Mouse (Mus musculus) C2C12 (cell line): ENCODE measurements at regions not wholly inside any gene's neighbourhood (a gene's known extent, or its start where the extent isn't known, plus 50 kb on each side); places are given as distances from the start of the nearest gene placed in this dataset.

Experiments
- H3K27me3 ChIP-seq: one replicate; pipeline ENCODE4 v1.6.1; 2011; ENCODE audit not compliant: control insufficient read depth, insufficient read depth, insufficient read length
- H3K36me3 ChIP-seq: one replicate; pipeline ENCODE4 v1.6.1; 2011; ENCODE audit not compliant: control insufficient read depth, insufficient read depth
- H3K4me3 ChIP-seq: one replicate; pipeline ENCODE4 v1.5.1; 2011; ENCODE audit warnings: mild to moderate bottlenecking, control low read depth; ENCODE audit not compliant: poor library complexity, insufficient read depth, severe bottlenecking
- H3K79me2 ChIP-seq: one replicate; pipeline ENCODE4 v1.6.1; 2011; ENCODE audit not compliant: control insufficient read depth, insufficient read depth
- H3K79me3 ChIP-seq: one replicate; pipeline ENCODE4 v1.6.1; 2011; ENCODE audit warnings: low read depth, control low read depth
- H3ac ChIP-seq: one replicate; pipeline ENCODE3; 2011; ENCODE audit warnings: low read depth; ENCODE audit not compliant: control insufficient read depth, insufficient read length
- CEBPB ChIP-seq: IDR thresholded peaks from one replicate; pipeline ENCODE4 v1.6.1; 2011; ENCODE audit warnings: low read depth, mild to moderate bottlenecking, control low read depth, moderate library complexity
- CTCF ChIP-seq: IDR thresholded peaks from one replicate; pipeline ENCODE4 v1.5.1; 2011; ENCODE audit not compliant: control insufficient read depth, insufficient read depth, insufficient read length
- FOSL1 ChIP-seq: IDR thresholded peaks from one replicate; pipeline ENCODE4 v1.8.0; 2011; ENCODE audit warnings: mild to moderate bottlenecking, low read length; ENCODE audit not compliant: poor library complexity, insufficient read depth, severe bottlenecking
- MAX ChIP-seq: IDR thresholded peaks from one replicate; pipeline ENCODE4 v1.6.1; 2011; ENCODE audit warnings: mild to moderate bottlenecking, control low read depth
- MYOD1 ChIP-seq: IDR thresholded peaks from one replicate; pipeline ENCODE4 v1.6.1; 2011; ENCODE audit warnings: low read depth; ENCODE audit not compliant: control insufficient read depth, insufficient read length
- MYOG ChIP-seq: IDR thresholded peaks from one replicate; pipeline ENCODE4 v1.6.1; 2011; ENCODE audit not compliant: control insufficient read depth, insufficient read length; ENCODE audit errors: extremely low read depth
- USF1 ChIP-seq: IDR thresholded peaks from one replicate; pipeline ENCODE4 v1.6.1; 2011; ENCODE audit warnings: low read depth, mild to moderate bottlenecking, control low read depth, moderate library complexity

DNA sequence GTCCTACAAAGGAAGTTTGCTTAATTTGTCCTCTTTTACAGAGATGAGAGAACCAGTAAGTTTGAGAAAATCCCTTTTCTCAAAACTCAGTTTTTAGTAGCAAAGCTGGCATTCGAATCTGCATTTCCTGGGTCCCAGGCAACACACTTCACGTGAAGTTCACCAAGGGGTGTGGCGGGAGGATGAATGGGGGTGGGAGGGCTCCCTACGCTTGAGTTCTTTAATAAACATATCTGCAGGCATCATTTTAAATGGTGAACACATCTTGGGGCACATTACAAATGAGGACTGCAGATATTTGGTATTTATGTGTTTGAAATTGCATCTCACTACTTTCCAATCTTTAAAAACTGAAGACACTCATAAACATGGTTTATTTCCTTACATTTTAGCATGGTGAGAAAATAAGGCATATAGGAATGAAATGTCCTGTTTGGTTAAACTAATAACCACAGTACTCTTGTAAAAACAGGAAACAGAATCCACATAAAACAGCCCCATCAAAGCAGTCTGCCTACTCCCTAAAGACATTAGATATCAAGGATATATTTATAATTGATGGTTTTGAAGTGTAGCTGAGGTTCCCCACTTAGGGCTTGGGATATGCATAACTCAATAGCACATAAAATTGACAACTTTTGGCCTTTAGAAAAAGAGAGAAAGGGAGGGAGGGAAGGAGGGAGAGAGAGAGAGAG, 106.3 kb upstream of the Gm10295 start:
- Histone ChIP-seq H3K4me3 (no peak overlapping the region), H3ac (no peak overlapping the region), H3K27me3 (no peaks in the 10 kb centered on the region), H3K79me2 (no peaks in the 10 kb centered on the region), H3K79me3 (no peaks in the 10 kb centered on the region), H3K36me3 (no peaks in the 10 kb centered on the region)
- TF ChIP-seq FOSL1 (no peak), USF1 (no peak), MYOG (no peak), CEBPB (no peak), CTCF (no peak)

DNA sequence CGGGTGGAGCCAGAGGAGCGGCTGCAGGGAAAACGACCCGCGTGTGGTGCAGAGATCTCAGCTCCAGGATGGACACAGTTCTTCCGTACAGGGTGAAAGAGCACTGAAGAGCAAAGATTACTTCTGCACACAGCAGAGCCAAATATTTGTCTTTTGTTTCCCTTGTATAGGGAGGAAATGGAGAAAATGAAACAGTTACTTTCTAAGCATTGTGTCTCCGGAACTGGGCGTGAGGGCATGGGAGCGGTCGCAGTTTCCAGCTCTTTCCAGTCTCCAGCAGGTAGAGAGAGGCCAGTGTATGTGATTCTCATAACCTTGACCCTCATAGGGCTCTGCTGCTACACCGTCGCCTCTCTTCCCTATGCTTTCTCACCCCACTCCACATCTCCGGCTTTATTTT, 105.1 kb upstream of the Gm10295 start:
- Histone ChIP-seq H3ac (no peak overlapping the region), H3K4me3 (no peak overlapping the region), H3K79me2 (no peaks in the 10 kb centered on the region), H3K79me3 (no peaks in the 10 kb centered on the region), H3K36me3 (no peaks in the 10 kb centered on the region), H3K27me3 (no peaks in the 10 kb centered on the region)
- TF ChIP-seq USF1 (no peak), CEBPB (no peak), MYOG (no peak), MYOD1 (no peak), CTCF (no peak), FOSL1 (no peak), MAX (no peak)

DNA sequence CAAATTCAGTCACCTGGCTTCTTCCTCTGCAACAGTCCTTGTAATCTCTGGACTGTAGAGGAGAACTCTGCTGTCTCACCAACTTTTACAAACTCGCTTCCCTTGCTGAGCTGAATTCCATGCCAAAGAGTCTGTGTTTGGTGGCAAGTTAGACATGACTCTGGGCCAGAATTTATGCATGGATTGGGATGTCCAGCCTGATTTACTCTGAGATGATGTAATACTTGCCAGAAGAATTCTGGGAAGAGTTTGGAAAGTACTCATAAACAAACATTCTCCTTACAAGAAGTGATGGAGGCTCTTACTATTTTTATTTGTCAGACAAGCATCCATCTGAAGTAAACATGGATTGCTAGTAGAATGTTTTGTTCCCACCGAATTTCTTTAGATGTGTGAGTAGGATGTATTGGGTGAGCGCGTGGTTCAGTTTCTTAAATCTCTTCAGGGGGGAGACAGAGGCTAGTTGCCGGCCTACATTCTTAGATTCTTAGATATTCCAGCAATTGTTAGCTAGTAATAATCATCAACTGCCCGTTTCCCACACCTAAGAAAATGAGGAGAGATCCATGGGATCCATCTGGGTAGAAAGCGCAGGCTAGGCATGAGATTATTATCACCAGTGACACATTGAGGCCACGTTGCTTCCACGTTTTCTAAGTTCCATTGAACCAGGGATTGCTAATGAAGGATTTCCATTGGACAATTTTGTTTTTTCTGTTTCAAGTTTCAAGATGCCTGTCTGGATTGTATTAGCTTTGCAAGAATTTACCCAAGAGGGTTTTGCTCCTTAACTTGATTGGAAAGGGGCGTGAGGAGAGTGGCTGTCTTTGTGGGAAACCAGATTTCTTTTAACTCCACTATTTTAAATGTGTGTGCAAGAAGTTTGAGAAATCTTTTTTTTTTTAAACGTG, 89.3 kb upstream of the Gm10295 start:
- no peaks in the 10 kb centered on the region for H3K36me3 ChIP-seq
- H3K79me2 ChIP-seq: no peaks in the 10 kb centered on the region
- H3K27me3 ChIP-seq: no peaks in the 10 kb centered on the region
- H3K79me3 ChIP-seq: no peaks in the 10 kb centered on the region
- H3ac ChIP-seq: no peak overlapping the region
- no peak overlapping the region for H3K4me3 ChIP-seq
- TF ChIP-seq FOSL1 (no peak), MAX (no peak), MYOD1 (no peak), USF1 (no peak), CTCF (no peak), CEBPB (no peak), MYOG (no peak)

DNA sequence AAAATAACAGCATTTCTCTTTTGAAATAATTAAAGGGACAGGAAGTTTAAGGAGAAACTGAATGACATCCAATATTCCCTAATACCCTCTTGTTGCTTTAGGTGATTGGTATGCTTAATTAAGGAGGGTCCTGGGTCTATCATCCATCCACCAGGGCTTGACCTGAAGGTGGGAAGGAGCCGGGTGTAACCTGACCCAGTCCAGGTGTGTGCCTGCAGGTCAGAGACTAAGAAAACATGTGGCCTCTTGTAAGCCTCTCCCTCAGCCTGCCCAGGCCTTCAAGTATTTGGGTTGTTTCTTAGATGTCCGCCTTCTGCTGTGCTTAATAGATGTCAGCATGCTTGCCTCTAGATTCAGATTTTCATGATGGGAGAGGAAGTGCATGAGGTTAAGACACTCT, 74.7 kb upstream of the Gm10295 start:
- Histone ChIP-seq H3K4me3 (no peak overlapping the region), H3ac (no peak overlapping the region), H3K36me3 (no peaks in the 10 kb centered on the region), H3K79me2 (no peaks in the 10 kb centered on the region), H3K27me3 (no peaks in the 10 kb centered on the region), H3K79me3 (no peaks in the 10 kb centered on the region)
- TF ChIP-seq MYOG: no peak
- no peak for TF ChIP-seq CTCF
- TF ChIP-seq FOSL1: no peak
- TF ChIP-seq USF1: no peak
- TF ChIP-seq MAX: no peak
- TF ChIP-seq MYOD1: no peak
- TF ChIP-seq CEBPB: no peak

DNA sequence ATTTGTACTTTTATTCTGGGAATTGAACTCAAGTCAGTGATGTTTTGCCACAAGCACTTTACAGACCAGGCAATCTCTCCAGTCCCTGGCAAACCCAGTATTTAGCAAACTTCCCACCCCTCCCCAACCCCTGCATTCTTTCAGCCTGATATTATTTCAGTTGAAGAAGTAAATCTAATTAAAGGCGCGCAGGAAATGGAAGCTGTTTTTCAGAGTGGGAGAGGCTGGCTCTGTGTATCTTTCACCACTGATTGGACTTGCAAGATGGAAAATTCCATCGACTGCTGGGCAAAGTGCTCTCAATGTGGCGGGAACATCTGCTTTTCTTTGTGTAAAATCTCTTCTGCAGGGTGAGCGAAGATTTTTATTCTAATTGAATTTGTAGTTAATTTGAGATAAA, 68.0 kb upstream of the Gm10295 start:
- Histone ChIP-seq H3K36me3 (no peaks in the 10 kb centered on the region), H3K79me2 (no peaks in the 10 kb centered on the region), H3K27me3 (no peaks in the 10 kb centered on the region), H3K4me3 (no peak overlapping the region), H3ac (no peak overlapping the region), H3K79me3 (no peaks in the 10 kb centered on the region)
- no peak for TF ChIP-seq MAX
- TF ChIP-seq CEBPB: no peak
- no peak for TF ChIP-seq MYOD1
- no peak for TF ChIP-seq CTCF
- TF ChIP-seq USF1: no peak
- no peak for TF ChIP-seq MYOG
- no peak for TF ChIP-seq FOSL1
